Mouse (Mus musculus): ENCODE results near the gene Caskin2.

DNA sequence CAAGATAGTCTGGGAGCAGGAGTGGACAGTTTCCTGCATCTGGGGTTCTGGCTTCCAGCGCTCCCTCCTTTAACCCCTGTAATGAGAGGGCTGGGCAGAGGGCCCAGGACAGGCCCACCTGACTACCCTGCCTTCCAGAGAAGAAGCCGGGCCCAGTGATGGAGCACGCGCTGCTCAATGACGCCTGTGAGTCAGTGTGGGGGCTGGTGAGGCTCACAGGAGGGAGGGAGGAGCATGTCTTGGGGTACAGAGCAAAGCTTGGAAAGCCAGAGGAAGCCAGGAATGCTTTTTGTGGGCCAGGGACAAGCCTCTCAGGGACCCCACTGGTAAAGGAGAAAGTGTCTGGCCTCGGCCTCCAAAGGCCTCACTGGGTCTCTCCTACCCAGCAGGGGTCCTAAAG is 41.2 kb upstream of the Caskin2 start:
- TF ChIP-seq POLR2A (IDR thresholded peaks at IDR 0.05; ENCODE audit: extremely low read depth, insufficient read depth, low read length) (no peak), CTCF (IDR thresholded peaks at IDR 0.05; ENCODE audit: low read depth, low read length) (no peak)

Measured in liver, adult 2 months (tissue).